Mouse (Mus musculus): ENCODE data around the gene Tbc1d8. TPM values are rescaled to one million over a fixed set of nuclear protein-coding genes. Genes with fewer than 3 reads are reported as not detected.

The Tbc1d8 gene
- total and polyA plus RNA-seq, 2 experiments, result 7.0 to 13.9 TPM

DNA sequence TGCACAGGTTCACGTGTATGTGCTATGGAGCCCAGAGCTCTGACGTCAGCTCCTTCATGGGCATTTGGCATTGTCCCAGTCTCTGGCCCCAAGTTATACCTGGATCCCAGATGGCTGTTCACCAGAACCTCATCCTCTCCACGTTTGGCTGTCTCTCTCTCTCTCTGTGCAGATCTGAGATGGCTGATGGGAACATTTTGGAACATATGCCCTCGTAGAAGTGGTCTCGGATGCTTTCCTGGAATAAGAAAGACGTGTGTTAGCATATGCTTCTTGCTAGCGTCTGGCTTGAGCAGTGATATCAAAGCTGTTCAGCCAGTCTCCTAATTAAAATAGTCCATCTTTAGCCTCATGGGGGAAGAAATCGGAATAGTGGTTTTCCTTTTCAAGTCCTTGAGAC, 141.8 kb downstream of the Tbc1d8 start:
- WGBS, result 93% methylated on average over 8 of the region's 8 CpGs
- H3K27ac ChIP-seq (replicated peaks; ENCODE audit: insufficient read depth, low read depth, low read length), result no peak overlapping the region

DNA sequence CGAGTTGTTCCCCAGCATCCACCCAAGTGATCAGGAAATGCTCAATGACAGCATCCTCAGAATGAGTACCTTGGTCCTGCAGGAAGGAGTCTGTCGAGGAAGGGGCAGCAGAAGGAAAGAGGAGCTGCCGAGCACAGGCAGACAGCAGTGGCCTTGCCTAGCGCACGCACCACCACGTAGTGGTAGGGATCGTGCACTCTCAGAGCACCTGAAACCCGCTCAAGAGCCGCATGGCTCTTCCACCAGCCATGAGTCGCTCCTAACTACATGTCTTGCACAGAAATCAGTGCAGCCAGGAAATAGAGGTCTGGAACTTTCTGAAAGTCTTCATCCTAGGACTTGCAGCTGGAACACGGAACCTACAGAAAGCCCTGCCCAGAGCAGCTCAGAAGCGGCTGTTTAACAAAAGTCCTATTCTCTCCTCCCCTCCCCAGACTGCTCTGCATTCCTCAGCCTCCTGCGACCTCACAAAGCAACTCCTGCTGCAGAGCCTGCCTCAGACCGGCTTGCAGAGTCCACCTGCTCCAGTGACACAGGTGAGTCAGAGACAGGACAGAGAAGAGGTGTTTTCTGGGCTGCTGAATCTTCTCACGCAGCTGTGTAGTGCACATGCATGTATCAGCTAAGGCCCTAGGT, 142.9 kb downstream of the Tbc1d8 start:
- no peak for DNase-seq (ENCODE audit: extremely low read depth, low read depth, low spot score)
- Histone ChIP-seq H3K79me2 (ENCODE audit: control insufficient read depth, insufficient read depth, low read length) (no peaks in the 10 kb centered on the region), H3K4me3 (ENCODE audit: insufficient read depth, low read depth, low read length) (no peak overlapping the region), H3K9ac (ENCODE audit: low read depth, low read length) (no peak overlapping the region), H3K36me3 (ENCODE audit: control insufficient read depth, insufficient read depth, low read length) (no peaks in the 10 kb centered on the region; the same call in 1 of the 2 replicates), H3K27ac (replicated peaks; ENCODE audit: insufficient read depth, low read depth, low read length) (no peak overlapping the region), H3K27me3 (ENCODE audit: control insufficient read depth, insufficient read depth, low read length) (no peaks in the 10 kb centered on the region), H3K4me1 (ENCODE audit: control insufficient read depth, insufficient read depth, low read length) (no peaks in the 10 kb centered on the region)
- 74% methylated on average over 15 of the region's 15 CpGs for WGBS
- no peak for TF ChIP-seq POLR2A (IDR thresholded peaks at IDR 0.05; ENCODE audit: extremely low read depth, insufficient read depth, low read length)
- no peak for TF ChIP-seq CTCF (IDR thresholded peaks at IDR 0.05; ENCODE audit: low read depth, low read length)

More for the DNA sequence above, 141.8 kb downstream of the Tbc1d8 start:
- H3K79me2 ChIP-seq (ENCODE audit: control insufficient read depth, insufficient read depth, low read length), result no peaks in the 10 kb centered on the region
- DNase-seq (ENCODE audit: extremely low read depth, low read depth, low spot score), result no peak
- H3K36me3 ChIP-seq (ENCODE audit: control insufficient read depth, insufficient read depth, low read length), result no peaks in the 10 kb centered on the region; the same call in 1 of the 2 replicates
- TF ChIP-seq CTCF (IDR thresholded peaks at IDR 0.05; ENCODE audit: low read depth, low read length) (no peak), POLR2A (IDR thresholded peaks at IDR 0.05; ENCODE audit: extremely low read depth, insufficient read depth, low read length) (no peak)
- H3K4me3 ChIP-seq (ENCODE audit: insufficient read depth, low read depth, low read length), result no peak overlapping the region
- no peaks in the 10 kb centered on the region for H3K27me3 ChIP-seq (ENCODE audit: control insufficient read depth, insufficient read depth, low read length)
- no peaks in the 10 kb centered on the region for H3K4me1 ChIP-seq (ENCODE audit: control insufficient read depth, insufficient read depth, low read length)
- no peak overlapping the region for H3K9ac ChIP-seq (ENCODE audit: low read depth, low read length)

DNA sequence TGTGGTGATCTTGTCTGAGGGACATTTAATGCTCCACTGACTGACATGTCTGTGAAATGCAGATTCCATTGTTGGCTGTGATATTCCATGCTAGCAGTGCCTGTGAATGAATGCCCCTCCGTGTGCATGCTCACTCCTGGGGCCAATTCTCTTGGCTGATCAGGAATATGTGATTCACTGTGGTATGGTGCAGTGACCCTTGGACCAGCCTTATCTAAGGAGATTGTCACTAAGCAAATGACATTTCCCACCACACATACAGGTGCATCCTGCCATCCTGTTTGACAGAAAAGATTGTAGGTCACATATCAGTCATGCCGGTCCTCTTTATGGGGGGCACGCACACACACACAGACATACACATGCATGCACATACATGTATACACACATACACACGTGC, 146.1 kb downstream of the Tbc1d8 start:
- Histone ChIP-seq H3K36me3 (ENCODE audit: control insufficient read depth, insufficient read depth, low read length) (no peaks in the 10 kb centered on the region), H3K9ac (ENCODE audit: low read depth, low read length) (no peak overlapping the region), H3K4me3 (ENCODE audit: insufficient read depth, low read depth, low read length) (no peak overlapping the region), H3K79me2 (ENCODE audit: control insufficient read depth, insufficient read depth, low read length) (no peaks in the 10 kb centered on the region), H3K27me3 (ENCODE audit: control insufficient read depth, insufficient read depth, low read length) (no peaks in the 10 kb centered on the region), H3K27ac (replicated peaks; ENCODE audit: insufficient read depth, low read depth, low read length) (no peak overlapping the region), H3K4me1 (ENCODE audit: control insufficient read depth, insufficient read depth, low read length) (no peaks in the 10 kb centered on the region)
- 64% methylated on average over 4 of the region's 4 CpGs for WGBS
- DNase-seq (ENCODE audit: extremely low read depth, low read depth, low spot score), result no peak
- TF ChIP-seq CTCF (IDR thresholded peaks at IDR 0.05; ENCODE audit: low read depth, low read length), result no peak
- TF ChIP-seq POLR2A (IDR thresholded peaks at IDR 0.05; ENCODE audit: extremely low read depth, insufficient read depth, low read length), result no peak

DNA sequence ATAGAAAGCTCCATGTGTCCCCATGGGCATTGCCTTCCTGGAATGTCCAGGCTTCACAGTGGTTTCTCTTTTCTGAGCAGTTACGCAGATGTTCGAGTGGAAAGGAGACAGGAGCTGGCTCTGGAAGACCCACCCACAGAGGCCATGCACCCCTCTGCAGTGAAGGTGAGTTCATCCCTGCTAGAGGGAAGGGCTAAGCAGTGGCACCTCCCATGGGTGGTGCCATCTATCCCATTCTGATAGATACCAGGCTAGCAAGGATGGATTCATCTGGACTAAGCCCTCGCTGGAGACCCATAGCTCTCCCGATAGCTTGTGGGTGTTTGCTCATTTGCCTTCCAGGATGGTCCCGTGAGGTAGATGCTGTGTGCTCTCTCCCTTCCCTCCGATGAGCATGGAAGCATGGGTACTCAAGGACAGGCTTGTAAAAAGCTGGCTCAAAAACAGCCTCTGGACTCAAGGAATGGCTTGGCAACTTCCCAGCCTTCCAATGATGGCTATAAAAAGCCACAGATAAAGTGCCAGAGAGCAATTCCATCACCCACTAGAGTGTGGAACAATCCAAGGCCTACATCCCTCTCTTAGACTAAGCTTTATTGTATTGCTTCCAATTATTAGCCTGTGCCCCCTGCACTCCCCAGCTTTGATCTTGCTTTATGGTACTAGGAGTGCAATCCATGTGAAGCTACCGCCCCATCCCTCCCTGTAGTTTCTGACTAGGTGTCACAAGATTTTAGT, 147.5 kb downstream of the Tbc1d8 start:
- Histone ChIP-seq H3K4me1 (ENCODE audit: control insufficient read depth, insufficient read depth, low read length) (no peaks in the 10 kb centered on the region), H3K36me3 (ENCODE audit: control insufficient read depth, insufficient read depth, low read length) (no peaks in the 10 kb centered on the region), H3K27ac (replicated peaks; ENCODE audit: insufficient read depth, low read depth, low read length) (no peak overlapping the region), H3K4me3 (ENCODE audit: insufficient read depth, low read depth, low read length) (no peak overlapping the region), H3K9ac (ENCODE audit: low read depth, low read length) (no peak overlapping the region), H3K79me2 (ENCODE audit: control insufficient read depth, insufficient read depth, low read length) (no peaks in the 10 kb centered on the region), H3K27me3 (ENCODE audit: control insufficient read depth, insufficient read depth, low read length) (no peaks in the 10 kb centered on the region)
- TF ChIP-seq POLR2A (IDR thresholded peaks at IDR 0.05; ENCODE audit: extremely low read depth, insufficient read depth, low read length) (no peak), CTCF (IDR thresholded peaks at IDR 0.05; ENCODE audit: low read depth, low read length) (no peak)
- no peak for DNase-seq (ENCODE audit: extremely low read depth, low read depth, low spot score)
- 95% methylated on average over 7 of the region's 7 CpGs for WGBS

DNA sequence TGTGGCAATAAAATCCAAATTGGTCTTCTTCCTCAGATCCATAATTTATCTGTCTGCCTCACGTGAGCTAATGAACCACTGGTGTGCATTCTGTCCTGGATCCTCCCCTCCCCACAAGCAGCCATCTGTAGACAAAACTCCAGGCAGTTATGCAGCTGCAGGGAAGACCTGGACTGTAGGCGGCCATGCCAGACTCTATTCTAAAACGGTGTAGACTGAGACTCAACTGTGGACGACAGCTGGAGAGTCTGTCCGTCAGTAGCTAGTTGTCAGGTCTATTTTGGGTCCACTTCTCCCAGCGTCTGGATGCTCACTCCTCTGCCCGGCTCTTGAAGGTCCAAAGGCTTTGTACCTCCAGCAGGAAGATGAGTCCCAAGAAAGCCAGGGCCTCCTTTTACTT, 151.0 kb downstream of the Tbc1d8 start:
- Histone ChIP-seq H3K4me1 (ENCODE audit: control insufficient read depth, insufficient read depth, low read length) (peaks cover 4% of the 10 kb centered on the region; the same call in 1 of the 2 replicates), H3K36me3 (ENCODE audit: control insufficient read depth, insufficient read depth, low read length) (no peaks in the 10 kb centered on the region)
- TF ChIP-seq CTCF (IDR thresholded peaks at IDR 0.05; ENCODE audit: low read depth, low read length) (no peak), POLR2A (IDR thresholded peaks at IDR 0.05; ENCODE audit: extremely low read depth, insufficient read depth, low read length) (no peak)

DNA sequence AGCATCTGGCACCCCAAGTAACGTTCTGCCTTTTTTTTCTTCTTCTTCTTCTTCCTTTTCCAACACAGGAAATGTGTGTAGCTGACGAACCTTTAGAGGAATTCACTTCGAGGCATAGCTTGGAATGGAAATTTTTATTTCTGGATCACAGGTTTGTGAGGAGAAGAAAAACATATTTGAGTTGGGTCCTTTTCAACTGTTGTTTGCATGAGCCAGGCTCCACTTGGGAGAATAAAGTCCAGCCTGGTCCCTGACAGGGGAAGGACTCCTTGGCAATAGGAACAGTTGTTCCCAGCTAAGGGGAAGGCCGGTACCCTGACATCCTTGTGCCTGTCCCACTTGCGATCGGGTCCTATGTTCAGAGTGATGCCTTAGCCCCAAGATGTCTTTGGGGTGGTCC, 153.3 kb downstream of the Tbc1d8 start:
- Histone ChIP-seq H3K27me3 (ENCODE audit: control insufficient read depth, insufficient read depth, low read length) (no peaks in the 10 kb centered on the region), H3K27ac (replicated peaks; ENCODE audit: insufficient read depth, low read depth, low read length) (no peak overlapping the region), H3K4me3 (ENCODE audit: insufficient read depth, low read depth, low read length) (no peak overlapping the region), H3K36me3 (ENCODE audit: control insufficient read depth, insufficient read depth, low read length) (no peaks in the 10 kb centered on the region), H3K4me1 (ENCODE audit: control insufficient read depth, insufficient read depth, low read length) (peaks cover 4% of the 10 kb centered on the region; the same call in 1 of the 2 replicates), H3K79me2 (ENCODE audit: control insufficient read depth, insufficient read depth, low read length) (no peaks in the 10 kb centered on the region), H3K9ac (ENCODE audit: low read depth, low read length) (no peak overlapping the region)
- WGBS, result 40% methylated on average over 6 of the region's 6 CpGs
- no peak for TF ChIP-seq POLR2A (IDR thresholded peaks at IDR 0.05; ENCODE audit: extremely low read depth, insufficient read depth, low read length)
- no peak for TF ChIP-seq CTCF (IDR thresholded peaks at IDR 0.05; ENCODE audit: low read depth, low read length)
- peak; percentile 82 for DNase-seq (ENCODE audit: extremely low read depth, low read depth, low spot score)

More for the DNA sequence above, 151.0 kb downstream of the Tbc1d8 start:
- Histone ChIP-seq H3K79me2 (ENCODE audit: control insufficient read depth, insufficient read depth, low read length) (no peaks in the 10 kb centered on the region), H3K9ac (ENCODE audit: low read depth, low read length) (no peak overlapping the region), H3K27ac (replicated peaks; ENCODE audit: insufficient read depth, low read depth, low read length) (no peak overlapping the region), H3K4me3 (ENCODE audit: insufficient read depth, low read depth, low read length) (no peak overlapping the region), H3K27me3 (ENCODE audit: control insufficient read depth, insufficient read depth, low read length) (no peaks in the 10 kb centered on the region)
- no peak for DNase-seq (ENCODE audit: extremely low read depth, low read depth, low spot score)
- 94% methylated on average over 7 of the region's 7 CpGs for WGBS

All from liver, adult 2 months (tissue).